Mouse (Mus musculus) B cell, adult 2 months (primary cell): ENCODE data around the gene Mpst.
A peak's percentile ranks its signal among the peaks of the same experiment; 100 is the strongest.

ENCODE experiments used
- DNase-seq, 2 experiments: peaks; one replicate each; pipeline ENCODE4 v3.0.0; 2022

The Mpst gene

DNA sequence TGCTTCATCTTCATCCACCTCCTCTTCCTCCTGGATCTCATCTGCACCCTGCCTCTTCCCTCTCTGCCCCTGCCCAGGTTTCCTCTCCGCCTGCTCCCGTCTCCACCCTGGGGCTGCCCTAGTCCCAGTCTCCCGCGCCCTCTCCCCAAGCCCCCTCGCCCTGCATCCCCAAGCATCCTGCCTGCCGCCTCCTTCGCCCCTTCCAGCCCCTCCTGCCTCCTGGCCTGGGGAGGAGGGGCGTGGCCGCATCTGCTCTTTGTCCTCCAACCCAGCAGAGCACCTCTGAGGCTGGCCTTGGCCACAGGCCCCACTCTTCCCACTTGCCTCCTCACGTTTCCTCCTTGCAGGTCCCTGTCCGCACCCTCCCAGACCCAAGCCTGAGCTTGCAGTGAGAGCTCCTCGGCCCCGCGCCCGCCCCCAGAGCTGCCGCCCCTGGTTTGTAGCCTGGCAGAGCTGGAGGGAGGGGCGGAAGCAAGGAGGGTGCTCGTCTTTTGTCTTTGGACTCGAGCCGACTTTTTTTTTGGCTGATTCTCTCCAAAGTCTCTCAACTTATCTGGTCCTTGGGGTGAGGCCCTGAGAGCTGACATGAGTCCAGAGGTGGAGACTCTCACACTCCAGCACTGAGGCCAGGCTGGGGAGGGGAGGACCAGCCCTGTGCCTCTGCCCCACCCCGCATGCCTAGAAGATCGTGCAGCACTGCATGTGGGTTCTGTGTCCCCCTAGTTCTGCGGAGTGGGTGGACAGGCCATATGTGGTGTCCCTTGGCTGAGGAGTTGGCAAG lies 31.2 kb downstream of the Mpst start:
- DNase-seq, result no peak

GRCm38 (mm10) chr15:78438018-78438394 lies 31.8 kb downstream of the Mpst start:
- no peak for DNase-seq

DNA sequence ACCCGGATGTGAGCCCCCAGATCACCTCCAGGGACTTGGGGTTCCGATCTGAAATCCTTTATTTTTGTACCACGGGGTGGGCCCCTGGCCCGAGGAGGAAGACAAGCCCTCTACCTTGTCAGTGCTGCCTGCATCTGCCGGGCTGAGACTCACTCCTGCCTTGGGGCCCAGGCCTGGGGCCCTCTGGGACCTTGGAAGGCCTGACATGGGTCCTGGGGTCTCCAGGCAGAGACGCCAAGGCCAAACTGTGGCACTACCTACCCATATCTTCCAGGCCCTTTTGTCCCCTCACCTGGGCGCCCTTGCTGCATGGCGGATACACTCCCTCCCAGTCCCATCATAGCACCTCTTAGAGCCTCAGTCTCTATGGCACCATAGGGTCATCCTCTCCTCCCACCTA lies 32.3 kb downstream of the Mpst start:
- DNase-seq, result no peak

DNA sequence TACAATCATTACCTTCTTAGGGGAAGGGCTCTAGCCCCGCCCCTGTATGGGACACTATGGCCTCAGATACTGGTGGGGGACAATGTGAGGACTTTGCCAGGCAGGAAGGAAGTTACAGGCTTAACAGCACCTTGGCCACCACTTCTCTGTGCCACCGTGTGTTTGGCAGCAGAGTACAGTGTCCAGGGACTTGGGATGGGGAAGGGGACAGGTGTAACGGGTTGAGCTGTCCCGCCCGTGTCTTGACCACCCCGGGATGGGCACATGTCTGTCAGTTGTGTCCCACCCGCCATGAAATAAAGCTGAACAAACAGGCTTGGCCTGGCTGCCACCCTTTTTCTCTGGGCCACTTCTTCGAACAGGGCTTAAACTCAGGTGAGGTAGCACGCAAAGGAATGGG lies 32.8 kb downstream of the Mpst start:
- DNase-seq, result no peak

DNA sequence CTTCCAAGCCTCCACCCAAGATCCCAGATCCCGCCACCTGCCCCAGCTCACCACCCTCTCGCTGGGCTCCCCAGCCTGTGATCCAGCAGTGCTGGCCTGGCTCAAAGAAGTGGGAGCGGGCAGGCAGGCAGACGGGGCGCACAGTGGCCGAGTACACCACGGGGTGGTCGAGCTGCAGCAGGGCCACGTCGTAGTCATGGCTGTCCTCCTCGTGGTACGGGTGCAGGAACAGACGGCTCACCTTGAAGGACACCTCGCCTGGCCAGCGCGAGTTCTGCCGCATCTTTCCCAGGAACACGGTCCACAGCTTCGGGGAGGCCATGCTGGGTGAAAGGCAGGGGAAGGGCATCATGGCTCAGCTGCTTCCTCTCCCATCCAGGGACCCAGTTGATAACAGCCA lies 36.0 kb downstream of the Mpst start:
- no peak for DNase-seq

DNA sequence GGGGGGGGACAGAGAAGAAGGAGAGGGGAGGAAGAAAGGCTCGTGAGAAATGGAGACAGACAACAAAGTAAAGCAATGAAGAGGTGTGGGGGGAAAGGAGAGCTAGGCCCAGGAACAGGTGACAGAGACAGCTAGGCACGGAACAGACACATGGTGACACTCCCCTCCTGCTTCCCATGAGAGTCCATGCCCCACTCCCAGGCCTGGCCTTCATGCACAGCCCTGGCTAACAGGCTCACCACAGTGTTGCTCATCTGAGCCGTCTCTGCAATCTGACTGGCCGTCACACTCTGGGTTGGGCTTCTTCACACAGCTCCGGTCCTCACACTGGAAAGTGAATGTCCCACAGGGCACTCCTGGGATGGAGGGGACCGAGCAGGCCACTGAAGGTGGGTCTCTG lies 37.6 kb downstream of the Mpst start:
- DNase-seq, result no peak

DNA sequence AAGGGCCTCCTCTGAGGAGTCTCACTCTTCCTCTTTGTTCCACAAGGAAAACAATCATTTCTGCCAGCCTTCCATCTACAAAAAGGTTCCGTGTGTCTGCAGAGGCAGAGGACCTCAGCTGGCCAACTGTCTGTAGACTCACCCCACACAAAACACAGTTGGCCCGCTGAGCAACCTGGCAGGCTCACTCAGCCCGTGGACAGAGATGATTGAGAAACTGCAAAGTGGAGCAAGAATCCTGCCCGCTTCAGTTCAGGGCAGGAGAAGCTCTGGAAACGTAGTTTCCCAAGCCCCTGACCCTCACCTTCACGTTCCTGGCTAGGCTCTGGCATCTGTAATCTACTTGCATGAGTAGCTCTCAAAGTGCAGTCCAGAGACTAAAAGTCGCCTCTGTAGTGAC lies 40.9 kb downstream of the Mpst start:
- no peak for DNase-seq

DNA sequence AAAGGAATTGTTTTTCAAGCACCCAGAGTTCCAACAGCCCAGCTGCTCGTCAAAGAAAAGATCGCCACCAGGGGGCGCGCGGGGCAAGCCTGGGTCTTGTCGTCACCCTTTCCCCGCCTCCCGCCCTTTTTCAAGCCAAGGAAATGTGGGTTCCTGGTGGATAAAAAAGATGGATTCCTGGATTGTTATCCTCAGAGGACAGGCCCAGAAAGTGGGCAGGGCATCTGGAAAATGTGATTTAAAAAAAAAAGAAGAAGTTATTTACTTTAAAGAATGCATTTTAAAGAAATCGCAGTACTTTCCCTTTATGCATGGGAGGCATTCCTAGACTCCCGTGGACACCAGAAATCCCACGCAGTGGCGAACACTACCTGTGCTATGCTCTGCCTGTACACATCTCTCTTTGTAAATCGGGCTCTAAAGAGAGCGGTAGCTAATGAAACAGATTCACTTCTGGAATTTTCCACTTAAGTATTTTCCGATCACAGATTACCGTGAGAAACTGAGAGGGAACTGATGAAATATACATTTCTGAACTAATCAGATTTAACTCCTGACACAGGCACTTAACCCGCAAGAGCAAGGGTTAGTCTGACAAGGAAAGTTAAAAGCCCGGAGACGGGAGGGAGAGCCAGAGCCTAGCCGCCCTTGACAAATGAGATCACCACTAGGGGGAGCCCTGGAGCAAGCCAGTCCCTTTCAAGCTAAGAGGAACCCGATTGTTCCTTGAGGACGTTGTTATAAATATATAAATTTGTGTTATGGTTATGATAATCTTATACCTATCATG lies 41.7 kb downstream of the Mpst start:
- DNase-seq, result peak; percentile 94 to 95

DNA sequence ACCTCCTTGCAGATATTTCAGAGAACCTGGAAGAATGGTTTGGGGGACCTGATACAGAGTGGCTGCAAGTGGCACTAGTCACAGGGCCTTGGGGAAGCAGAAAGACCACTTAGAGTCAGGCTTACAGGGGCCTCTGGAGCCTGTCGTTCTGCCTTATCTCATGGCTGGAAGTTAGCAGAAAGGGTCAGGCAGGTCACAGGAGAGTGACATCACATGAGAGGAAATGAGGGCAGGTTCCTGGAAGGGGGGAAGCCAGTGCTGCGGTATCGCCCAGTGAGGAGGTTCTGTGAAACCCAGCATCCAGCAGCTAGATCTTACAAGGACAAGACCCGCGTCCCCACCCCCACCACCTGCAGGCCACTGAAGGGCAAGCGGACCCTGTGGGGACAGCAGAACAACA lies 42.9 kb downstream of the Mpst start:
- no peak for DNase-seq

- peak; percentile 68 to 72 for DNase-seq
These were observed 43.6 kb downstream of the Mpst start for GRCm38 (mm10) chr15:78449694-78450418.

DNA sequence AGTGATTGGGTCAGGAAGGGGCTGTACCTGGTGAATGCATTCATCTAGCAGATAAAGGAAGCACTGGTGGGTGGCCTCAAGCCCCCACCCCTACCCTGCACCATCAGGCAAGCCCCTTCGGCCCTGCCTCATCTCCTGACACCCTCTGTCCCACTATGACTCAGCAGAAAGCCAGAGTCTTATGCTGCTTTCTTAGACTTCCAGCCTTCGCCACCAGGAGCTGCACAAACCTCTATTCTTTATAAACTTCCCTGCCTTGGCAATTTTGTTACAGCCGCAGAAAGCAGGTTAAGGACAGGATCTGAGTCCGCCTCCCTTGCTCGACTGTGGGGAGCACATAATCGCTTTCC lies 44.2 kb downstream of the Mpst start:
- no peak for DNase-seq

DNA sequence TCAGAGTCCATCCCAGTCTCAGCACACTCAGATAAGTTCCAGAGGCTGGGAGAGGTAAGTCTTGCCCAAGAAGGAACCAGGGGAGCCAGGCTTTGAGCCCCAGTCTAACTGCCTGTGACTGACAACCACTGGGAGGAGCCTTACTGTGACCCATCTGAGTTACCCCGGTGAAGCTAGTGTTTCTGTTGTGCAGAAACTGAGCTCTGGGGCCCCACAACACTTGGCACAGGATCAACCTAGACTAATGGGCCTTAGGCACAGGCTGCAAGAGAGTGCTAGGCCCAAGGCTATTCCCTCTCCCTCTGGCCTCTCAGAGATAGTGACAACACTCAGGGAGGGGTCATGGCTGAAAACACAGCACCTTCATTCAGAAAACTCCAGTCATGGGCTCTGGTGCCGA lies 45.0 kb downstream of the Mpst start:
- DNase-seq, result no peak

GRCm38 (mm10) chr15:78452929-78453328 lies 46.7 kb downstream of the Mpst start:
- no peak for DNase-seq

DNA sequence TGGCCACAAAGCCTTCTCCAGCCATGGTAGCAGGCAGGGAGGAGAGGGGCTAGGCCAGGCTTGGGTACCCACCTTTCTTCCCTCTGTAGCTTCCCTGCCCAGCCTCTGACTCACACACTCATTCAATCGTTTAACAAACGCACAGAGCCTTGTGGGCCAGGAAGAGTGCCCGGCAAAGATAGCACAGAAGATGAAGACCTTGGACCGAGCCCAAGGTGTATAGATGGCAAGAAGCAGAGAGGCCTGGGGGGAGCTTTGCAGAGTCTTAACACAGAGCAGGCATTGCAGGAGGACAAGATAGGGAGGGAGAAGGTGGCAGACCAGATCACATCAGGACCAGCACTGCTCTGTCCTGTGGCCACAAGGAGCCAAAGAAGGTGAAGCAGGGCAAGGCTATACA lies 49.0 kb downstream of the Mpst start:
- no peak for DNase-seq

DNA sequence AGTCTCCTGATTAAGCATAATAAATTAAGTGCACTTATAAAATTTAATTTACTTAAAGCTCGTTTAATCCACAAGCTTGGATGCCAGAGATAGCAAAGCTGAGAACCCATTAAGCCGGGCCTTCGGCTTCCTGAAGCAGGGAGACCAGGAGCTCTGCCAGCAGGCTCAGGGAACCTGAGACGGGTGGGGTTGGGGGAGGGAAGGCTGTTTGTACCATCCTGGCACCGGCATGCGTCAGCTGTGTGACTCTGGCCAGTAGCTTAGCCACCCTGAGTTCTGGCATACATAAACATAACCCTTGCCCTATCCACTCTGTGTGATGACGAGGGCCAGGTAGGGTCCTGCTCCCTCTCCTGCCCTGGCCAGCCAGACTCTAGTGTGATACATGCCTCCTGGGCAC lies 49.8 kb downstream of the Mpst start:
- no peak for DNase-seq

- DNase-seq, result no peak
These were observed 51.0 kb downstream of the Mpst start for GRCm38 (mm10) chr15:78457193-78457592.

DNA sequence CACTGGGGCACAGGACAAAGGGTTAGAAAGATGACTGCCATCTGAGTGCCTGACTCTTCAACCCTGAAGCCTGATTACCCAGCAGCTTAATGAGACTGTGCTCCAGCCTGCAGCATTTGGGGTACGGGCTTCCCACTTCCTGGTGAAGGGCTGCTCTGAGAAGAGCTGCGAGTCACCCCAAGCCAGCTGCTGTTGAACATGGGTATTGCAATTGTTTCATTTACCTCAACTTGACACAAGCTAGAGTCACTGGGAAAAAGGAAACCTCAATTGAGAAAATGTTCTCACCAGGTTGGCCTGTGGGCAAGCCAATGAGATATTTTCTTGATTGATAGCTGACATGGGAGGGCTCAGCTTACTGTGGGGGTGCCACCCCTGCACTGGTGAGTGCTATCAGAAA lies 56.8 kb downstream of the Mpst start:
- DNase-seq, result no peak
